Mouse (Mus musculus) embryo, embryonic 10 days (tissue): ENCODE measurements around the gene Usp22.

ENCODE experiments used
- DNase-seq: peaks from one replicate; pipeline ENCODE4 v3.0.0-alpha.2; 2015; ENCODE audit warnings: low spot score

Usp22 gene

GRCm38 (mm10) chr11:61104241-61104901, 70.5 kb downstream of the Usp22 start:
- DNase-seq: peak; percentile 95

GRCm38 (mm10) chr11:61102397-61103339, 72.2 kb downstream of the Usp22 start:
- no peak for DNase-seq
